Mouse (Mus musculus): ENCODE data around the gene 1500011B03Rik.
A peak's percentile ranks its signal among the peaks of the same experiment; 100 is the strongest.

GRCm38 (mm10) chr5:114859253-114859652 lies 36.0 kb upstream of the 1500011B03Rik start:
- TF ChIP-seq CTCF (IDR thresholded peaks at IDR 0.05; ENCODE audit: borderline replicate concordance, control insufficient read depth, extremely low read depth, insufficient read depth, low read length, poor library complexity) (peak; percentile 75; the same call in 1 of the 2 replicates), POLR2A (IDR thresholded peaks at IDR 0.05; ENCODE audit: control insufficient read depth, extremely low read depth, insufficient read depth, low read length, poor library complexity) (no peak)
